Mouse (Mus musculus): ENCODE data around the gene Tex2.

DNA sequence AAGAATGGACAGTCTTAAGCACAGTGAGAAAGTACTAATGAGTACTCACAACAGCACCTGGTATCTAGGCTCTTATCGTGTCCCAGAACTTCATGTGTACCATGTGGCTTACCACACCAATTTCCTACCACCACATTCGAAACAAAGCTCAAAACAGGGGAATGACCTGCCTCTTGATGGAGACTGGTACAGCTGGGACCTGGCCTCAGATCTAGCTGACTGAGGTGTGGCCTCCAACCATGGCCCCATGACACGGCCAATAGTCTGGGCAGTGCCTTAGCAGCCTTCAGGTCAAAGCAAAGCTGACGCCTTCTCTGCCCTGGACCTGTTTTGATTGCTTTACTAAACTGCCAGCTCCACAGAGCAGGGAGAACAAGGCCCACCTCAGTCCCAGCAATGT lies 56.5 kb downstream of the Tex2 start:
- TF ChIP-seq CTCF (IDR thresholded peaks at IDR 0.05; ENCODE audit: borderline replicate concordance, insufficient read depth, low read length) (no peak), POLR2A (IDR thresholded peaks at IDR 0.05; ENCODE audit: low read depth, low read length) (no peak)

Measured in embryonic fibroblast, embryonic 13.5 days (primary cell).